Mouse (Mus musculus) telencephalon, adult 2 months (tissue): ENCODE measurements around the gene Ppp1cb.

Experiments
- DNase-seq: peaks from one replicate; pipeline ENCODE4 v3.0.0-alpha.2; 2011; ENCODE audit warnings: low read depth, low spot score

Ppp1cb gene

DNA sequence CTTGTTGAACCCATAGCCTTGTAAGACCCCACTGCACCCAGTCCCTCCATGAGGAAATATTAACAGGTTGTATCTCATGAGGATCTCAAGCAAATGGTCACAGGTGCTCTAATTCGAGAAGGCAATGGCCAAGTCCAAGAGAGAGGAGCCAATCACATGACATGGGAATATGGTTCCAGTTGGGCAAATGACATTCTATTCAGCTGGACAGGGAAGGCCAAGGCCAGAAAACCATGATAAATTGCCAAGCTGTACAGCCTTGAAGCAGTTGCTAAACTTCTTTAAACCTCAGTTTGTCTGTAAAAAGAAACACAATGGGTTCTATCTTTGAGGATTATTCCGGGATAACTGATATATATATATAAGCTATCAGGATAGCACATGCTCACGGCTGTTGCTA, 14.7 kb upstream of the Ppp1cb start:
- no peak for DNase-seq

GRCm38 (mm10) chr5:32445287-32445921, 13.2 kb upstream of the Ppp1cb start:
- no peak for DNase-seq

DNA sequence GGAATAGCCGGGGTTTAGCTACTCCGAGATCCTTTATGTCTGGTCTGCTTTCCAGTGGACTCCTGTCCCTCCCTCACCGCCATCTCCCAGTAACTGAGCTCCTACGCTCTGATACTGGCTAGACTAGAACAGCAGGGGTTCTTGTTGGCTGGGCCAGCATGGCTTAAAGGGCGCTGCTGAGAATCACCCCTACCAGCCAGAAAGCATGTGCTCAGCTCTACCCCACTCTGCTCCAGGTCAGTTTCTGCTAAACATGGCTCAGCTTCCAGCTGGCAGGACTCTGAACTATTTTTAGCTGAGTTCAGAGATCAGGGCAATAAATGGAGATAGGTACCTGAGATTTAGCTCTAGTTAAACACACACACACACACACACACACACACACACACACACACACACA, 12.2 kb upstream of the Ppp1cb start:
- no peak for DNase-seq

- no peak for DNase-seq
These were observed 11.8 kb upstream of the Ppp1cb start for GRCm38 (mm10) chr5:32446810-32447209.

- DNase-seq, result no peak
These were observed 723 bp downstream of the Ppp1cb start for GRCm38 (mm10) chr5:32459251-32459881.

GRCm38 (mm10) chr5:32459882-32460751, 1.5 kb downstream of the Ppp1cb start:
- no peak for DNase-seq

DNA sequence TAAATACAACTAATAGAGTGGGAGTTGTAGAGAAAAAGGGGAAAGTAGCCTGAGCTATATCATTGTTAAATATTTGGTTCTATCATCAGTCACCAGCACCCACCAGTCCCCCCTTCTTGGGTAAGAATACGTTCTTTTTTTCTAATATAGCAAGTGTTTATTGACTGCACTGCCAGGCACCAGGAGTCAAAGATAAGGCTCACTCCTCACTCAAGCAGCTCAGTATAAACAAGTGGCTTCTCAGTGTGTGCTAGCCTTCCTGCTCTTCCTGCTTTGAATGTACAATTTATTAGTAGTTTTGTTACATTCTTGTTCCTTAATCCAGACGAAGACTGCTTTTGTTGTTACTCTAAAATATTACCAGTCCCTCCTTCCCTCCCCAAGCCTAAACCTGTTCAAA, 2.3 kb downstream of the Ppp1cb start:
- no peak for DNase-seq

- DNase-seq, result no peak
These were observed 13.8 kb downstream of the Ppp1cb start for GRCm38 (mm10) chr5:32472332-32473028.

GRCm38 (mm10) chr5:32473029-32473352, 14.3 kb downstream of the Ppp1cb start:
- DNase-seq, result no peak

DNA sequence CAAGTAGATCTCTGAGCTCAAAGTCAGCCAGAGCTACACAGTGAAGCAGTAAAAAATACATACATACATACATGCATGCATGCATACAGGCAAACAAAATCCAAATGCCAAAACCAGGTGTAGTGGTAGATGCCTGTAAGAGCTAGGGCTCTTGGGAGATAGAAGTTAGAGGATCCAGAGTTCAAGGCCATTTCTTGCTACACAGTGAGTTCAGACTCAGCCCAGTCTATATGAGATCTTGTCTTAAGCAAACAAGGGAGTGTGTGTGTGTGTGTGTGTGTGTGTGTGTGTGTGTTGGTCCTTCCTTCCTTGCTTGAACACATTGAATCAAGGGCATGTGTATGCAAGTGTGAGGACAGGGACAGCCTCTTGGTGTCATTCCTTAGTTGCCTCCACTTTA, 17.9 kb downstream of the Ppp1cb start:
- no peak for DNase-seq

DNA sequence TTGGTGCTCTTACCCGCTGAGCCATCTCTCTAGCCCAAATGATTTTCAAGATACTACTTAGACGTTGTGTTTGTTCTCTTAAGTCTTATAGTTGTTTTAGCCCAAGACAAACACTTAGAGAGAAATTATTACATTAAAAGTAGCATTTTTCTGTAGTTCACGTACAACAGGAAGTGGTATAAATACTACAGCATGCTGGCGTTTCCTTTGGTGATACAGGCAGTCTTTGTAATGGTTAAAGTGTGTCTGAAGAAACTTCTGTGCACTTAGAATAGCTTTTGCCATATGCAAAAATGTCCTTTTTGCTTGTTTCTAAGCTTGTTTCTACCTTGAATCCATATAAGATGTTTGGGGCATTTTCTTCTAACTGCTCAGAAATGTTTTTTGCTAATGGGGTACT, 20.3 kb downstream of the Ppp1cb start:
- DNase-seq, result no peak

- no peak for DNase-seq
These were observed 26.8 kb downstream of the Ppp1cb start for GRCm38 (mm10) chr5:32485430-32485829.

GRCm38 (mm10) chr5:32488044-32488443, 29.4 kb downstream of the Ppp1cb start:
- no peak for DNase-seq

DNA sequence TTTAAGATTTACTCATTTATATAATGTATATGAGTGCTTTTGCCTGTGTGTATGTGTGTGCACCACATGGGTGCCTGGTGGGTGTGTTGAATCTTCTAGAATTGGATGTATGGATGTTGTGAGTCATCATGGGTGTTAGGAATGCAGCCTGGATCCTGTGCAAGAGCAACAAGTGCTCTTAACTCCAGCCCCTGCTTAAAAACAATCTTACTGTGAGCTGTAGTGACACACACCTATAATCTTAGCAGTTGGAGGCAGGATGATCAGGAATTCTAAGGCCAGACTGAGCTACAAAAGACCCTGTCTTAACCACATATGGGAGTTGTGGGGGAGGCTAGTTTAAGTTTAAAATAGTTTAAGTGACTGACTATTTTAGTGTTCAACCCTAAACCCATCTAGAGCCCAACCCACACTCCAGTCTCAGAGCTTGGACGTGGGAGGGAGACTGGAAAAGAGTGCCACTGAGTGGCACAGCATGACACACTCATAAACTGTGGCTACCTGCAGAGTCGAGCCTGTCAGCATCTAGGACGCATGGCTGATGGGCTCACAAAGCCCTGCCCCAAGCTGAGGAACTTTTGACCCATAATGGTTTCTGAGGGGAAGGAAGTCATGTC, 35.5 kb downstream of the Ppp1cb start:
- peak; percentile 79 for DNase-seq

DNA sequence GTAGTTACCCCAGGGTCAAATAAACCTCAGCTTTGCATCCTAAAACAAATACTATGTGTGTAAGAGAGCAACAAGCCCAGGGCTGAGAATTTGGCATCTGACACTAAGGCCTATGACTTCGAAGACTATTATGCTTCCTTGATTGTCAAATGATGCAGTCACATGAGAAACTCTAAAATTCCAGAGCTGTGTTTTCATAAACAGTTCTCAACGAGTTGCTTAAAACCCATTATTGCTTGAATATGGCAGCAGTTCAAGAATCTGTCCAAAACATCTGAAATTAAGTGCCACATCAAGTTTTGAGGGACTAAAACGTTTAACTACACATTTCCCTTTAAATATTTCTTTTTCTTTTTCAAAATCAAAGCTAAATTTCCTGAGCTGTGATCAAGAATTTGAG, 50.1 kb downstream of the Ppp1cb start:
- no peak for DNase-seq

- no peak for DNase-seq
These were observed 61.7 kb downstream of the Ppp1cb start for GRCm38 (mm10) chr5:32520381-32520780.

DNA sequence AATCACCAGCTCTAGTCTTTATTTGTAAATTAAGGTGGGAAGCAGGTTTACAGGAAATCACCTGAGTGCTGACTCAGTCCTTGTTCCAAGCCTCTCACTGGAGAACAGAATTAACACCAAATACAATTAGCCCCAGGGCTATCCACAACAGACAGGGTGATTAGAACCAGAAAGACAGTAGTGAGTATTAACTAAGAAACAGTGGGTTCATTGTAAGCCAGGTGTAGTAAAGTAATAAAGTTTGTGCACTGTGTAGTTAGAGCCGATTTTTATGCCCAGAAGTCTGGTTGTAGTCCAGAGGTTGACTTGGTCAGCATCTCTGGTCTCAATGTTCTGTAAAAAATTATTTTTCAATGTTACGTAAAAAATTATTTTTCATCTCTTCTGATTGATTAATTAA, 90.8 kb downstream of the Ppp1cb start:
- DNase-seq, result no peak

DNA sequence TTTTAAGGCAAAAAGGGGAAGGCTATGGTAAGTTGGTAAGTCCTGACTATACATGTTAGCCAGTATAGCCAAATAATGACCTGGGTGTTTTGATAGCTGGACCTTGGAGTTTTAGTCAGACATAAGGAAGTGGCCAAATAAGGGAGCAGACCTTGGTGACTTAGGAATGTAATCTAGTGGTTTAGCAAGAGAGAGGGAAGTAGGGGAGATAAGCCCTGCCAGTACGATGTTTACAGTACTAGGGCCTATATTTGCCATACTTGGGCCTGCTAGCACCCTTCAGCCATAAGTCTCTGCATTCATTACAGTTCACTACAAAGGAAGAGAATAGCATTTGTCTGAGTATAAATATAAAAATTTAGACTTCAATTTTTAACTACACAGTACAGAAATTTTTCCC, 106.1 kb downstream of the Ppp1cb start:
- DNase-seq, result no peak
